Mouse (Mus musculus) bone marrow macrophage, adult 2 months (primary cell): ENCODE results near the gene Zfp91.

Experiments used
- CTCF ChIP-seq: IDR thresholded peaks from 2 replicates; pipeline ENCODE4 v1.5.1; 2012; ENCODE audit warnings: low read depth, mild to moderate bottlenecking, low read length, moderate library complexity
- POLR2A ChIP-seq: IDR thresholded peaks from 2 replicates; pipeline ENCODE4 v1.6.1; 2012; ENCODE audit warnings: mild to moderate bottlenecking, low read depth, low read length, borderline replicate concordance

DNA sequence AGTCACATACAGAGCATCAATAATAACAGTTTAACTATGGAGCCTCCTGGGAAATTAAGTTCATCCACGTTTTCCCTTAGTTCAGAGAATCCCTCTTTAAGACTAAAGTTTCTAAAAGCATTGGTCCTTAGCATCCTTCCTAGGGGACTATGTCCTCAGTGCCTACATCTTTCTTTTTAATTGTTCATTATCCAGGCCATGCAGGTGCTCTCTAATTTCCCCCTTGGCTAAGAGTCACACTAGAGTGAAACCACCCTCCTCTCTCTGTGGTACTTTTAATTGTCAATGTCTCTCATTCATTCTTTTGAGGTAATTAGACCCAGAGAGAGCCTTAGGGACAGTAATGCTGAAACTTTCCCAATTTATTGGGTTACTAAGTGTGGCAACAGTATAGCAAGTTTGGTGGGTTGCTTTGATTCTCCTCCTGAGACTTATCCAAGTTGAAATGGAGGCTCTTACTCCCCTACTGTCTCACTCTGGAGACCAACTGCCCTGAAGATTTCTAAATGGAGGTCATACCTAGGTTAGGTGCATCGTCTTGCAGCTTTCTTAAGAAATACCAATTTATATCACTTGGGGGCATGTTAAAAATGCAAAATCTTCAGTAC lies 35.0 kb upstream of the Zfp91 start:
- TF ChIP-seq CTCF (no peak), POLR2A (no peak)
